Mouse (Mus musculus): ENCODE data around the gene Nip7. TPM values are rescaled to one million over a fixed set of nuclear protein-coding genes. Genes with fewer than 3 reads are reported as not detected.
A peak's percentile ranks its signal among the peaks of the same experiment; 100 is the strongest.
"Not testable (repeated sequence)": the region's sequence is repeated elsewhere in the genome, so short reads cannot be mapped to it uniquely, and the experiment has no call there.

Nip7 gene
- 22.2 and 32.5 TPM in 2 replicates for total RNA-seq (2017)

- ATAC-seq (replicated peaks in 1 of 2; ENCODE audit: insufficient read depth in 1 of 2, low FRiP score in 2 of 2, low TSS enrichment in 1 of 2, low read depth in 1 of 2, poor library complexity in 2 of 2, severe bottlenecking in 2 of 2) = peak; percentile 92 to 95
Observed at GRCm38 (mm10) chr8:107056076-107056972, at the start of gene Nip7, which contains the start of gene Cog8. Gene Nip7, plus strand, starts transcription at chr8:107056877. Gene Cog8, minus strand, starts transcription at chr8:107056689.

- ATAC-seq (replicated peaks in 1 of 2; ENCODE audit: insufficient read depth in 1 of 2, low FRiP score in 2 of 2, low TSS enrichment in 1 of 2, low read depth in 1 of 2, poor library complexity in 2 of 2, severe bottlenecking in 2 of 2) = no peak
Observed at GRCm38 (mm10) chr8:107007795-107008194, 48.9 kb upstream of the Nip7 start.

GRCm38 (mm10) chr8:107012666-107013065 lies 44.0 kb upstream of the Nip7 start:
- ATAC-seq (replicated peaks in 1 of 2; ENCODE audit: insufficient read depth in 1 of 2, low FRiP score in 2 of 2, low TSS enrichment in 1 of 2, low read depth in 1 of 2, poor library complexity in 2 of 2, severe bottlenecking in 2 of 2) = no peak

- no peak for ATAC-seq (replicated peaks in 1 of 2; ENCODE audit: insufficient read depth in 1 of 2, low FRiP score in 2 of 2, low TSS enrichment in 1 of 2, low read depth in 1 of 2, poor library complexity in 2 of 2, severe bottlenecking in 2 of 2)
Observed at GRCm38 (mm10) chr8:107014915-107015314, 41.8 kb upstream of the Nip7 start.

- ATAC-seq (replicated peaks in 1 of 2; ENCODE audit: insufficient read depth in 1 of 2, low FRiP score in 2 of 2, low TSS enrichment in 1 of 2, low read depth in 1 of 2, poor library complexity in 2 of 2, severe bottlenecking in 2 of 2) = no peak
Observed at GRCm38 (mm10) chr8:107023479-107023878, 33.2 kb upstream of the Nip7 start.

- no peak for ATAC-seq (replicated peaks in 1 of 2; ENCODE audit: insufficient read depth in 1 of 2, low FRiP score in 2 of 2, low TSS enrichment in 1 of 2, low read depth in 1 of 2, poor library complexity in 2 of 2, severe bottlenecking in 2 of 2)
Observed at GRCm38 (mm10) chr8:107029310-107029709, 27.4 kb upstream of the Nip7 start.

- peak; percentile 54 to 81 for ATAC-seq (replicated peaks in 1 of 2; ENCODE audit: insufficient read depth in 1 of 2, low FRiP score in 2 of 2, low TSS enrichment in 1 of 2, low read depth in 1 of 2, poor library complexity in 2 of 2, severe bottlenecking in 2 of 2)
Observed at GRCm38 (mm10) chr8:107030058-107030457, 26.6 kb upstream of the Nip7 start.

GRCm38 (mm10) chr8:107030650-107031576 lies 25.8 kb upstream of the Nip7 start, which contains the start of gene Vps4a:
Gene Vps4a, plus strand, starts transcription at chr8:107031222.
- ATAC-seq (replicated peaks in 1 of 2; ENCODE audit: insufficient read depth in 1 of 2, low FRiP score in 2 of 2, low TSS enrichment in 1 of 2, low read depth in 1 of 2, poor library complexity in 2 of 2, severe bottlenecking in 2 of 2) = peak; percentile 78 to 83

- ATAC-seq (replicated peaks in 1 of 2; ENCODE audit: insufficient read depth in 1 of 2, low FRiP score in 2 of 2, low TSS enrichment in 1 of 2, low read depth in 1 of 2, poor library complexity in 2 of 2, severe bottlenecking in 2 of 2) = no peak; a peak in 1 of 4 replicates
Observed at GRCm38 (mm10) chr8:107031577-107032090, 25.0 kb upstream of the Nip7 start.

- ATAC-seq (replicated peaks in 1 of 2; ENCODE audit: insufficient read depth in 1 of 2, low FRiP score in 2 of 2, low TSS enrichment in 1 of 2, low read depth in 1 of 2, poor library complexity in 2 of 2, severe bottlenecking in 2 of 2) = not testable (repeated sequence)
Observed at GRCm38 (mm10) chr8:107033609-107034008, 23.1 kb upstream of the Nip7 start.

- no peak for ATAC-seq (replicated peaks in 1 of 2; ENCODE audit: insufficient read depth in 1 of 2, low FRiP score in 2 of 2, low TSS enrichment in 1 of 2, low read depth in 1 of 2, poor library complexity in 2 of 2, severe bottlenecking in 2 of 2)
Observed at GRCm38 (mm10) chr8:107035641-107036040, 21.0 kb upstream of the Nip7 start.

- ATAC-seq (replicated peaks in 1 of 2; ENCODE audit: insufficient read depth in 1 of 2, low FRiP score in 2 of 2, low TSS enrichment in 1 of 2, low read depth in 1 of 2, poor library complexity in 2 of 2, severe bottlenecking in 2 of 2) = no peak
Observed at GRCm38 (mm10) chr8:107036626-107037025, 20.1 kb upstream of the Nip7 start.

GRCm38 (mm10) chr8:107040632-107041031 lies 16.0 kb upstream of the Nip7 start:
- peak; percentile 18 to 64; a peak in 2 of 4 replicates for ATAC-seq (replicated peaks in 1 of 2; ENCODE audit: insufficient read depth in 1 of 2, low FRiP score in 2 of 2, low TSS enrichment in 1 of 2, low read depth in 1 of 2, poor library complexity in 2 of 2, severe bottlenecking in 2 of 2)

- no peak for ATAC-seq (replicated peaks in 1 of 2; ENCODE audit: insufficient read depth in 1 of 2, low FRiP score in 2 of 2, low TSS enrichment in 1 of 2, low read depth in 1 of 2, poor library complexity in 2 of 2, severe bottlenecking in 2 of 2)
Observed at GRCm38 (mm10) chr8:107045478-107045877, 11.2 kb upstream of the Nip7 start.

- no peak for ATAC-seq (replicated peaks in 1 of 2; ENCODE audit: insufficient read depth in 1 of 2, low FRiP score in 2 of 2, low TSS enrichment in 1 of 2, low read depth in 1 of 2, poor library complexity in 2 of 2, severe bottlenecking in 2 of 2)
Observed at GRCm38 (mm10) chr8:107046976-107047375, 9.7 kb upstream of the Nip7 start.

GRCm38 (mm10) chr8:107048061-107048941 lies 8.4 kb upstream of the Nip7 start, which contains the start of gene Pdf:
Gene Pdf, minus strand, starts transcription at chr8:107048614.
- peak; percentile 72 to 81 for ATAC-seq (replicated peaks in 1 of 2; ENCODE audit: insufficient read depth in 1 of 2, low FRiP score in 2 of 2, low TSS enrichment in 1 of 2, low read depth in 1 of 2, poor library complexity in 2 of 2, severe bottlenecking in 2 of 2)

GRCm38 (mm10) chr8:107049480-107049879 lies 7.2 kb upstream of the Nip7 start:
- ATAC-seq (replicated peaks in 1 of 2; ENCODE audit: insufficient read depth in 1 of 2, low FRiP score in 2 of 2, low TSS enrichment in 1 of 2, low read depth in 1 of 2, poor library complexity in 2 of 2, severe bottlenecking in 2 of 2) = no peak
